Mouse (Mus musculus) gastrocnemius, adult 8-10 months (tissue): ENCODE measurements around the gene Oxnad1. TPM values are rescaled to one million over a fixed set of nuclear protein-coding genes. Genes with fewer than 3 reads are reported as not detected.
A peak's percentile ranks its signal among the peaks of the same experiment; 100 is the strongest.

Source experiments
- DNase-seq, 2 experiments: peaks; one replicate each; pipeline ENCODE4 v3.0.0; 2022; ENCODE audit warnings: low spot score in 2 of 2
- total RNA-seq, 4 experiments: library from RNA; stranded (reverse); gene quantifications; 2 replicates each; pipeline ENCODE4 v1.2.4; 2022

The Oxnad1 gene
- 10 to 100 TPM; 17.7 to 24.5 (median 19.4) TPM for total RNA-seq

- no peak for DNase-seq
Measured at GRCm38 (mm10) chr14:32084761-32085485, at the start of gene Oxnad1. Gene Oxnad1, plus strand, starts transcription at chr14:32085374.

- no peak for DNase-seq
Measured at GRCm38 (mm10) chr14:32036482-32036881, 48.7 kb upstream of the Oxnad1 start.

GRCm38 (mm10) chr14:32037661-32038252 lies 47.4 kb upstream of the Oxnad1 start:
- no peak for DNase-seq

- DNase-seq, result no peak
Measured at GRCm38 (mm10) chr14:32042108-32042507, 43.1 kb upstream of the Oxnad1 start.

DNA sequence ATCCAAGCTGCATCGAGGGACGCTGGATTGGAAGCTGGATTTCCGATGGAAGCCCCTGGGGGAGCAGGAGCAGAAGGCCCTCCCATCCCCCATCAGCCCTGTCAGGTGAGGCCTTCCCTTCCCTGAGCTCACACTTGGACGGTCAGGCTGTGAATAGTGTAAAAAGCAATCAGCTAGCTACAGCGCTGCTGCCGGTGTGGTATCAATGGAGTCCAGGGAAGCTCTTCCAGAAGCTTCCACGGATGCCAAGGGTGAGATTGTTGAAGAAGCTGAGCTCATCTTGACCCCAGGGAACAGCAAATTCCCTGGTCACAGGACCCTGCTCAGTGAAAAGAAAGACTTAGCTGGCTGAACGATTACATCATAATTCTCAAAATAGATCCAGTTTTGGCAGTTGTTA lies 38.8 kb upstream of the Oxnad1 start:
- no peak for DNase-seq

DNA sequence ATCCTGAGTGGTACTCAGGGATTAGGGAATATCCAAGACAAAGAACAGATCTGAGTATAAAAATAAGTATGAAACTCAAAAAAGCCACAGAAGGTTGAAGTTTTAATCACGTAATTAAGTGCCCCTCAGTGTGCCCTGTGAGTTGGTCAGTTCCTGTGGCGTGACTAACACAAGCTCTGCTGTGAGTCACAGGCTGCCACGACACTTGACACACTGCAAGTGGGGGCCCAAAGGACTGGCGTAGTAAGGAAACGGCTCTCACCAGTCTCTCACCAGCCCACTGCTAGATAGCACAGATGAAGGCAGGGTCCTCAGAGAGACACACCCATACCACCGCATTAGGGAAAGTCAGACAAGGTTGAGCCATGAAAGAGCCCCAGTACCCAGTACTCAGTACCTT lies 35.0 kb upstream of the Oxnad1 start:
- no peak for DNase-seq

- DNase-seq, result no peak
Measured at GRCm38 (mm10) chr14:32053895-32054294, 31.3 kb upstream of the Oxnad1 start.

GRCm38 (mm10) chr14:32054788-32055187 lies 30.4 kb upstream of the Oxnad1 start:
- DNase-seq, result no peak

DNA sequence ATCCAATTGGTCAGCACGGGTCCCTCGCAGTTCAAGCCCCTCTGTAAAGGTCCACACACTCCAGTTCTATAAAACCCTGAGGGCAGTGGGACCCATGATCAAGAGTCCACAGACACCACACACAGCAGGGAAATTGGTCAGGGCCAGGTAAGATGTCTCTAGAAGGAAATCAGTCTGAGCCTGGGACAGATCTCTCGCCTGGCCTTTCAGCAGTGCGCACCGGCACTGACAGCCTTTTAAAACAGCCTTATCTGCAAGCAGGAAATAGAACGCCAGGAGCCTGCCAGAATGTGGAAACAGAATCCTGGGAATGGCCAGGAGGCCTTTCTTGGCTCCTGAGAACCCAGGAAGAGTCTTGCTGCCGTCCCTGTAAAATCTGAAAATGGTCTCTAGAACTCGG lies 29.4 kb upstream of the Oxnad1 start:
- no peak for DNase-seq

DNA sequence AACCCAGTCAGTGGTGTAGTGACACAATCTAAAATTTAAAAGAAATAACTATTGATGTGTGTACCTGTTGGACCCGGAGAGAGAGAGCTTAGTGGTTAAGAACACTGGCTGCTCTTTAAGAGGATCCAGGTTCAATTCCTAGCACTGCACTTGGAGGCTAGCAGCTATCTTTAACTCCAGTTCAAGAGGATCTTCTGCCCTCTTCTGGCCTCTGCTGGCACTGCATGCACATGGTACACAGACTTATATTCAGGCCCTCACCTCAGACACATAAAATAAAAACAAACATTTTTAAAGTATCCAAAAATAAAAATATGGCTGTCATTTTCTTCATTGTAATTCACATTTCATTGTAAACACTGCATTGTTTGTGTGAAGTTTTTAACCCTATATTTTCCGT lies 28.5 kb upstream of the Oxnad1 start:
- DNase-seq, result no peak

- no peak for DNase-seq
Measured at GRCm38 (mm10) chr14:32057664-32058063, 27.5 kb upstream of the Oxnad1 start.

GRCm38 (mm10) chr14:32061398-32061797 lies 23.8 kb upstream of the Oxnad1 start:
- DNase-seq, result no peak

- no peak for DNase-seq
Measured at GRCm38 (mm10) chr14:32072807-32073206, 12.4 kb upstream of the Oxnad1 start.

GRCm38 (mm10) chr14:32073211-32073685 lies 11.9 kb upstream of the Oxnad1 start:
- DNase-seq, result peak; percentile 9 to 21

DNA sequence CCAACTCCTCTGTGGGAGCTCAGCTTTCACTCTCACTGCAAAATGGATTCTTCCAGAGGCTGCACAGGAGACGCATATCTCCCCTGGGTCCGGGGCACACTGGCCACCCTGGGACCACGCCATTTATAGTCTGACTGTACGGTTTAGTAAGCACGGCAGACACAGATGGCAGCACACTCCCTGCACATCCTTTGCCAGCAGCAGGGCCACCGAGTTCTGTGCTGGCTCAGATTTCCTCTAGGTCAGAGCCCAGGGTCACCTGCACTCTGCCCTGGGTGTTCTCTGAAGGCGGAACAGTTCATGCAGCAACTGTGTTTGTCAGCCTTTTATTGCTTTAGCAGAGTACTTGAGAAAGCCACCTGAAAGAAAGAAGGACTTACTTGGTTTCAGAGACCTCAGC lies 11.3 kb upstream of the Oxnad1 start:
- peak; percentile 28 to 32 for DNase-seq

- peak; percentile 45 to 46 for DNase-seq
Measured at GRCm38 (mm10) chr14:32076896-32077575, 8.1 kb upstream of the Oxnad1 start.

DNA sequence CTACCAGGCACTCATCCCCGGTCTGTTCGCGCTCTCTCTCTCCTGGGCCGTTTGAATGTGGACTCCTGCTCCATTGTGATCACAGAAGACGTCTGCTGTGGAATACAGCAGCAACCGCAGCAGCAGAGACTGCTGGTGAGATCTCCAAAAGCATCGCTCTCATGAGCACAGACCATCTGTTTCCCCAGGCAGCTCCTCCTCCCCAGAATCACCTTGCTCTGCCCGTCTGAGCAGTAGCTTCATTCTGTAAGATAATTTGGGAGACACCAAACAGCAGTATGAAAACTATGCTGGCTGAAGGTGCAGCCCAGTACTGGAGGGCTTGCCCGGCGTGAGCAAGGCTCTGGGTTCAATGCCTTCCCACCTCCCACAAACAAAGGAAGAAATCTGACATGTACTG lies 4.1 kb upstream of the Oxnad1 start:
- no peak for DNase-seq

- DNase-seq, result no peak
Measured at GRCm38 (mm10) chr14:32082891-32083290, 2.3 kb upstream of the Oxnad1 start.

- DNase-seq, result no peak
Measured at GRCm38 (mm10) chr14:32083466-32083865, 1.7 kb upstream of the Oxnad1 start.

DNA sequence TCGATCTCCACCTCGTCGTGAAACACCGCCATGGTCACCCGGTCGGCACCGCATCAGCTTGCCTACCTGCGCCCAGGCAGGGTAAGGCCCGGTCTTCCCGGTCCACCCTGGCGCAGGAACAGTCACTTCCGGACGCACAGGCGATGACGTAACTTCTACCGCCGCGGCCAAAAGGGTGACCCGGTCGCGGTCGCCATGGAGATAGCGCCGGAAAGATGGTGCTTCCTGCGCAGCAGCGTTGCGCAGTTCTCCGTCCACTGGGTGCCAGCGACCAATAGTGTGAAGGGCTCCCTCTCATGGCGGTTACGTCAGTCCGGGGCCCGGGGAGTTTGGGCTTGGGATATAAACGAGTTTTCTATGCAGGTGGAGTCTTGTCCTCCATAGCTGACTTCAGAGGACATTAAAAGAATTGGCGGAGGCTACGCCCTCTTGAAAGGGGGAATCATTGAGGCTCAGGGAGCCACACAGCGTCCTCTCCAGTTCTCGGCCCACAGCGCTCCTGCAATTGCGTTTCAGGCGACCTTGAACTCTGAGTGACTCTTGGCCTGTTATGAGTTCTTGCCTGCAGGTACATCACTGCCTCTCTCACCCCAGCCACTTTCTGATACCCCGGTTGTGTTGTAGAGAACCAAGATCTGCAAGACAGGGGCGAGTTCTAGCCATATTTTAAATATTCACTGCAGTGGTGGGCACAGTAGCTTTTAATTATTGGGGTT lies 470 bp downstream of the Oxnad1 start, which contains the start of gene Dph3:
Gene Dph3, minus strand, starts transcription at position 244 of the 716 bp plus-strand sequence.
- DNase-seq, result peak; percentile 96 to 98

- DNase-seq, result no peak
Measured at GRCm38 (mm10) chr14:32086226-32086625, 1.1 kb downstream of the Oxnad1 start.
